Mouse (Mus musculus) liver, embryonic 14.5 days (tissue): Measurements from ENCODE around the gene Dgkk.

Experiments
- CTCF ChIP-seq: IDR thresholded peaks from 2 replicates; pipeline ENCODE4 v1.5.1; 2016; ENCODE audit warnings: antibody characterized with exemption, low read depth, control low read depth
- EP300 ChIP-seq: IDR thresholded peaks from 2 replicates; pipeline ENCODE4 v1.6.1; 2016; ENCODE audit warnings: antibody characterized with exemption, low read depth

GRCm38 (mm10) chrX:6777489-6778249 is 1.4 kb upstream of the Dgkk start:
- TF ChIP-seq CTCF (no peak), EP300 (no peak)
